28 mouse cellular contexts compared by ENCODE assay signal in genomic region chrX:139178928-139179327, GRCm38 (mm10). TPM values are rescaled to one million over a fixed set of nuclear protein-coding genes. Genes with fewer than 3 reads are reported as not detected.
DNase-seq lines count a peak whose midpoint lies in the region; ATAC-seq and TF ChIP-seq lines count a peak whose summit lies in the region.
"Had no signal": no experiment of that assay in that cellular context is flagged by ENCODE, and none has a peak within 500 bp of the region (broad histone marks: within the 10 kb centered on the region; RNA-seq: fewer than 3 reads in every experiment).

TSS of gene 4933428M09Rik (plus strand) at chrX:139179228.

- peak within 1 kb of the TSS; percentile 88 for H3K4me3 ChIP-seq in testis, adult 2 months (ENCODE audit: control insufficient read depth, low read depth, low read length)
- H3K4me3 ChIP-seq in midbrain, postnatal 0 days (ENCODE audit: low read depth, low read length) = no peak within 1 kb of the TSS
- H3K4me3 ChIP-seq in embryonic facial prominence, embryonic 10.5 days = no peak within 1 kb of the TSS
- H3K4me3 ChIP-seq: embryonic facial prominence, embryonic 12.5 days; forebrain, embryonic 13.5 days; forebrain, embryonic 15.5 days had no signal

- ATAC-seq in midbrain, postnatal 0 days (ENCODE audit: low FRiP score) = no peak
- no peak for ATAC-seq in granulocyte monocyte progenitor cell, adult 5-6 weeks (replicated peaks; ENCODE audit: poor library complexity, severe bottlenecking)
- ATAC-seq: CD4-positive, CD25-positive, alpha-beta regulatory T cell, adult 4 months; forebrain, embryonic 13.5 days; forebrain, embryonic 15.5 days; forebrain, postnatal 0 days had no signal

- no peak within 1 kb of the TSS for H3K4me2 ChIP-seq in midbrain, postnatal 0 days (ENCODE audit: low read depth, low read length, poor library complexity, severe bottlenecking)
- H3K4me2 ChIP-seq: embryonic facial prominence, embryonic 12.5 days; forebrain, embryonic 13.5 days; forebrain, embryonic 15.5 days had no signal

- no peak within 1 kb of the TSS for H3K9ac ChIP-seq in midbrain, postnatal 0 days (replicated peaks; ENCODE audit: low read length, poor library complexity, severe bottlenecking)
- H3K9ac ChIP-seq: embryonic facial prominence, embryonic 12.5 days; forebrain, embryonic 13.5 days; forebrain, embryonic 15.5 days; forebrain, postnatal 0 days had no signal

- H3K36me3 ChIP-seq in testis, adult 2 months (ENCODE audit: control insufficient read depth, insufficient read depth, low read length) = no peaks in the 10 kb centered on the region
- H3K36me3 ChIP-seq in midbrain, postnatal 0 days (ENCODE audit: insufficient read depth, low read length) = no peaks in the 10 kb centered on the region
- H3K36me3 ChIP-seq in embryonic facial prominence, embryonic 10.5 days (replicated peaks) = no peaks in the 10 kb centered on the region
- H3K36me3 ChIP-seq: embryonic facial prominence, embryonic 12.5 days; forebrain, embryonic 15.5 days had no signal

- peak within 1 kb of the TSS; percentile 90 for H3K27ac ChIP-seq in testis, adult 2 months (ENCODE audit: control insufficient read depth, insufficient read depth, low read depth, low read length)
- no peak within 1 kb of the TSS for H3K27ac ChIP-seq in midbrain, postnatal 0 days (ENCODE audit: low read depth, low read length)
- no peak within 1 kb of the TSS for H3K27ac ChIP-seq in embryonic facial prominence, embryonic 10.5 days (replicated peaks)
- H3K27ac ChIP-seq: embryonic facial prominence, embryonic 12.5 days; forebrain, embryonic 13.5 days; forebrain, embryonic 15.5 days had no signal

- TF ChIP-seq POLR2A in testis, adult 2 months (IDR thresholded peaks at IDR 0.05; ENCODE audit: control insufficient read depth, low read depth, low read length) = no peak

- no peaks in the 10 kb centered on the region for H3K27me3 ChIP-seq in testis, adult 2 months (ENCODE audit: control insufficient read depth, insufficient read depth, low read length)
- no peaks in the 10 kb centered on the region for H3K27me3 ChIP-seq in midbrain, postnatal 0 days (ENCODE audit: insufficient read depth, low read length)
- no peaks in the 10 kb centered on the region for H3K27me3 ChIP-seq in embryonic facial prominence, embryonic 10.5 days (replicated peaks; ENCODE audit: low read depth, poor library complexity, severe bottlenecking)
- H3K27me3 ChIP-seq: CH12.LX; embryonic facial prominence, embryonic 12.5 days; forebrain, embryonic 13.5 days; forebrain, embryonic 15.5 days had no signal

- WGBS in midbrain, postnatal 0 days = 86% methylated on average over 8 of the region's 8 CpGs
- 90% methylated on average over 8 of the region's 8 CpGs for WGBS in embryonic facial prominence, embryonic 10.5 days

- TF ChIP-seq CTCF in testis, adult 2 months (IDR thresholded peaks at IDR 0.05; ENCODE audit: control insufficient read depth, insufficient read depth, insufficient replicate concordance, low read depth, low read length) = no peak
- TF ChIP-seq CTCF in midbrain, postnatal 0 days (IDR thresholded peaks at IDR 0.05) = no peak

- H3K4me1 ChIP-seq in testis, adult 2 months (ENCODE audit: control insufficient read depth, insufficient read depth, low read length) = no peaks in the 10 kb centered on the region
- H3K4me1 ChIP-seq in midbrain, postnatal 0 days (ENCODE audit: insufficient read depth, low read length) = no peaks in the 10 kb centered on the region
- no peaks in the 10 kb centered on the region for H3K4me1 ChIP-seq in embryonic facial prominence, embryonic 10.5 days
- H3K4me1 ChIP-seq: embryonic facial prominence, embryonic 12.5 days; forebrain, embryonic 13.5 days; forebrain, embryonic 15.5 days had no signal

- DNase-seq in testis, postnatal 10 days (ENCODE audit: low spot score) = no peak
- DNase-seq in NIH3T3 (ENCODE audit: low read depth) = peak; percentile 3
- DNase-seq in ZHBTc4 (ENCODE audit: low read depth, low spot score) = peak; percentile 2
- DNase-seq in midbrain, postnatal 0 days (ENCODE audit: low spot score) = no peak
- no peak for DNase-seq in embryonic facial prominence, embryonic 10.5 days (ENCODE audit: low spot score)
- DNase-seq: adrenal gland, adult 8-10 months; adrenal gland, postnatal 14 days; adrenal gland, postnatal 36 days; B cell, adult 2 months; cerebellum, adult 18-20 months; cerebellum, adult 8-10 months; cerebellum, adult 9-11 months; cerebellum, postnatal 14 days; cerebellum, postnatal 36 days; embryo, embryonic 11 days; forebrain, postnatal 0 days had no signal

- H3K9me3 ChIP-seq in midbrain, postnatal 0 days (ENCODE audit: low read length) = no peaks in the 10 kb centered on the region
- no peaks in the 10 kb centered on the region for H3K9me3 ChIP-seq in embryonic facial prominence, embryonic 10.5 days
- H3K9me3 ChIP-seq: embryonic facial prominence, embryonic 12.5 days; forebrain, embryonic 13.5 days; forebrain, embryonic 15.5 days had no signal

RNA-seq across cellular contexts. Expression of gene 4933428M09Rik, which starts in this region (rescaled TPM):
- polyA plus RNA-seq in testis, adult 2 months (2012; rRNA removed) = 18.0 and 21.0 TPM in 2 replicates
- not detected in 2 replicates for total RNA-seq in midbrain, postnatal 0 days (2014; rRNA removed)
- not detected in 2 replicates for polyA plus RNA-seq in midbrain, postnatal 0 days (2015; fragmentation: Nextera tagmentation; extraction: Ambion mirVana)
- not detected in 2 replicates for total RNA-seq in granulocyte monocyte progenitor cell, adult 5-6 weeks (2014; fragmentation: Nextera tagmentation)
- not detected in 2 replicates for total RNA-seq in granulocyte monocyte progenitor cell, adult 5-6 weeks (2017)
- 0.24 TPM in 1 of 2 replicates, not detected in the other for polyA plus RNA-seq in embryonic facial prominence, embryonic 10.5 days (2016; fragmentation: Nextera tagmentation; extraction: Ambion mirVana)
- total RNA-seq: adrenal gland, adult 18-20 months; adrenal gland, adult 8-10 months; adrenal gland, postnatal 14 days; adrenal gland, postnatal 36 days; common myeloid progenitor, adult 5-6 weeks; ES-E14; forebrain, postnatal 0 days had no signal
- polyA plus RNA-seq: CD4-positive, CD25-positive, alpha-beta regulatory T cell, adult 4 months; embryonic facial prominence, embryonic 12.5 days; embryonic facial prominence, embryonic 14.5 days; forebrain, embryonic 11.5 days; forebrain, embryonic 13.5 days; forebrain, embryonic 15.5 days; forebrain, postnatal 0 days had no signal

Comparison
In these comparisons a context has a peak if more than half of its experiments do, and no peak if none do; other contexts are left out.
1. RNA of gene 4933428M09Rik (polyA plus RNA-seq): 18.0 to 21.0 TPM in testis, adult 2 months; 0.24 TPM in embryonic facial prominence, embryonic 10.5 days and not detected in midbrain, postnatal 0 days; every median in the first group is over 10 times any median in the second.
2. DNase-seq: peak in NIH3T3 (single experiment) and ZHBTc4 (single experiment); none in testis, postnatal 10 days (single experiment), midbrain, postnatal 0 days (single experiment) and embryonic facial prominence, embryonic 10.5 days (single experiment).